Mouse (Mus musculus): Measurements from ENCODE around the gene Ppp2r2d.

The Ppp2r2d gene

GRCm38 (mm10) chr7:138845544-138846391 is at the start of gene Ppp2r2d, which contains the start of gene Mapk1ip1:
Ppp2r2d (plus strand) TSS chr7:138846079.
Mapk1ip1 (minus strand) TSS chr7:138846273.
- DNase-seq, result peak; percentile 96 to 98

GRCm38 (mm10) chr7:138803386-138803785 is 42.5 kb upstream of the Ppp2r2d start:
- DNase-seq, result peak; percentile 19 to 28

- DNase-seq, result no peak
These were observed 38.7 kb upstream of the Ppp2r2d start for GRCm38 (mm10) chr7:138807146-138807545.

GRCm38 (mm10) chr7:138813213-138813875 is 32.5 kb upstream of the Ppp2r2d start:
- no peak for DNase-seq

- peak; percentile 8 to 56 for DNase-seq
These were observed 27.6 kb upstream of the Ppp2r2d start for GRCm38 (mm10) chr7:138818314-138818713.

- no peak for DNase-seq
These were observed 21.5 kb upstream of the Ppp2r2d start for GRCm38 (mm10) chr7:138824423-138824822.

DNA sequence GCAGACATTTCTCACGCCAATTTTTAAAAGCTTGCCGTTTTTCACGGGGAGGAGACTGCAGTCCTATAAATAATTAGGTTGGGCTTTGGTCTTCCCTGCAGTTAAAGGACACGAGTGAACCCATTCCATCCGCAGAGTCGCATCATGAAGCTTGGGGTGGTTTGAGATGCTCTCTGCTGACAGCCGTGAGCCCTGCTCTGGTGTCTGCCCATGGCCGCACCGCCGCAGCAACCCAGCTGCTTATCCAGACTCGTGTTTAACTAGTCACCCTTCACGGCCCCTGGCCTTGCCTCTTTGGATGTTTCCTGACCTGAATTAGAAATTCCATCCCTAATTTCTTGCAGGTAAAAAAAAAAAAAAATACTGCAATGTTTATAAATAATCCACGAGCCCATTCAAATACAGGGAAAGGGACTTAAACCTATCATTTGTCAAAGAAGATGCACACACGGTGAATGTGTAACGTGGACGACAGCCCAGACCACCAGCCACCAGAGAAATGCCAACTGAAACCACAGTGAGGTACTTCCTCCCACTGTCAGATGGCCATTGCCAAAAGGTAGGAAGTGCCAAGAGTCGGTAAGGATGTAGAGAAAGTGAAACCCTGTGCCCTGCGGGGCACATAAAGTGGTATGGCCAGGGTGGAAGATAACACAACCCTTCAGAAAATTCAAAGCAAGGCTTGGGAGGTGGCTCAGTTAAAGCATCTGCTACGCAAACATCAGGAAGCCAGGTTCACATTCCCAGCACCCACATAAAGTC is 20.7 kb upstream of the Ppp2r2d start:
- DNase-seq, result no peak

GRCm38 (mm10) chr7:138827812-138828211 is 18.1 kb upstream of the Ppp2r2d start:
- DNase-seq, result peak; percentile 37 to 87

- DNase-seq, result no peak
These were observed 10.9 kb upstream of the Ppp2r2d start for GRCm38 (mm10) chr7:138835028-138835427.

DNA sequence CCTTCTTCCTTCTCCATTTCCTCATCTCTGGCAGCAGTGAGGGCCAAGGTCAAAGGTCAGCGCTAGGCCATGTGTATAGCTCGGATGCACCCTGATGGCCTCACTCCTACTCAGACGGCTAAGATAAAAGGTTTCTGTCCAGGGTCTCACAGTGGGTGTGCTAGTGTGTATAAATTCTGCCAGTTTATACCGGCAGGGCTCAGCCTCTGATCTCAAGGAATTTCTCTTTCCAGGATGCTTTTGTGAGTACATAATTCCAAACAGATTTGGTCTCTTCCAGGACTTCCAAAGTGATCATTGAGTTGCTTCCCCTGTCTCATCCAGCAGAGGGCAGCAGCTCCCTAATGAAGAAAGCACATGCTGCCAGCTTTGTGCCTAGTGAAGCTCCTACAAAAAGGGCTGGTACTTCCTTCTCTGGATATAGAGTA is 5.3 kb upstream of the Ppp2r2d start:
- peak; percentile 84 to 89 for DNase-seq

GRCm38 (mm10) chr7:138841436-138842151 is 4.3 kb upstream of the Ppp2r2d start:
- DNase-seq, result no peak

GRCm38 (mm10) chr7:138843421-138843820 is 2.5 kb upstream of the Ppp2r2d start:
- DNase-seq, result no peak

DNA sequence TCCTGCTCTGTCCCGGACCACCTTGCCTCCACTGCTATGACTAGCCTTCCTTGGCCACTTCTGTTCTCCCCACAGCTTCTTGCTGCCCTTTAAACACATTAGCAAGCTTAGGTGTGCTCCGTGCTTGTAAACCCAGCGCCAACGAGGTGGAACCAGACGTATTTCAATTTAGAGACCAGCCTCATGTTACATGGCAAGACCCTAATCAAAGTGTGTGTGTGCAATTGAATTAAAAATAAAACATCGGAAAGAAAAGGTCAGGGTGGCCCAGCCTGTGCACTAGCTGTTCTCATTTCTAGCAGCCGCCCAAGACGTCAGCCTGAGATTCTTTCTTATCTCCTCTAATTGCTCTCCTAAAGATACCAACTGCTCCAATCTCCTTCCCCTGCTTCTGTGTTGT is 768 bp upstream of the Ppp2r2d start:
- DNase-seq, result no peak

- DNase-seq, result peak in 1 of 2 experiments; percentile 66
These were observed 668 bp downstream of the Ppp2r2d start for GRCm38 (mm10) chr7:138846502-138846991.

DNA sequence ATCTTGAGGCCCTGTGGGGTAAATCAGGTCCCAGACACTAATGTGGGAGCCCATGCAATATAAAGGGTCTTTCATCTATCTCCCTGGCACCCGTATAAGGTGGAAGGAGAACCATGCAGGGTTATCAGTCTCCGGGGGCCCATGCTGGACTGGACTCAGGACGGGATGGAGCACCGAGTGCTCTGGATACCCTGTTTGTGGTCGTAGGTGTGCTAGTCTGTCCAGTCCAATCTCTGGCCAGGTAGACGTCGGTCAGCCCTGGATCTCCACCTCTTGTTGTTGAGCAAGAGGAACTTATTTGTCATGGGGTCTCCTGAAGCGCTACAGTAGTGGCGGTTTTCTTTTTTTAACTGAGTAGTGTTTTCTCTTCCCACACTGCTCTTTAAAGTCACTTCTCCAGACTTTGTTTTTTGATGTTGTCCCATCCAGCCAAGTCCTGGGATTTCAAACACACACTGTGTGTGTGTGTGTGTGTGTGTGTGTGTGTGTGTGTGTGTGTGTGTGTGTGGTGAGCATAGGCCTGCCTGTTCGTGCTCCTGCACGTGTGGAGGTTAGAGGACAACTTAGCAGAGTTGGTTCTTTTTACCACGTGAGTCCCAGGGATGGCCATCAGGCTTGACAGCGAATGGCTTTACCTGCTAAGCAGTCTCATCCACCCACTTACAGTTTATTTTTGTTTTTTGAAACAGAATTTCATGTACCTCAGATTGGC is 1.6 kb downstream of the Ppp2r2d start:
- peak in 1 of 2 experiments; percentile 27 for DNase-seq

GRCm38 (mm10) chr7:138848028-138848920 is 2.4 kb downstream of the Ppp2r2d start:
- DNase-seq, result no peak

DNA sequence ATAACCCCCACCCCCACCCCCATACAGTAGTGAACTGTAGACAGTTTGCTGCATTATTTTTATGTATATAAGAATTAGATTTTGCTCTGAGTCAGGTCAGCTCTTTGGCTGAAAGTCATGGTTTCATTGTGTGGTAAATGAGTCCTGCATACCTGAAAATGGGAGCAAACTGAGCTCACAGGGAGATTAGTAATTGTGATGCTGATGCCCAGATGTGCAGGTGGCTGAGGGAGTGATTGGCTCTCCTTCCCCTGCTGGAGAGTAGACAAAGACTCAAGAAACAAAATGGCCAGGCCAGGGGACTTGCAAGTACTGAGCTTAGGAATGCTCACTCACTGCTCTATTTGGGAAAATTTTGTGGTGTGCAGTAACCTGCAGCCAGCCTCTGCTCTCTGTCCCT is 4.2 kb downstream of the Ppp2r2d start:
- DNase-seq, result no peak

DNA sequence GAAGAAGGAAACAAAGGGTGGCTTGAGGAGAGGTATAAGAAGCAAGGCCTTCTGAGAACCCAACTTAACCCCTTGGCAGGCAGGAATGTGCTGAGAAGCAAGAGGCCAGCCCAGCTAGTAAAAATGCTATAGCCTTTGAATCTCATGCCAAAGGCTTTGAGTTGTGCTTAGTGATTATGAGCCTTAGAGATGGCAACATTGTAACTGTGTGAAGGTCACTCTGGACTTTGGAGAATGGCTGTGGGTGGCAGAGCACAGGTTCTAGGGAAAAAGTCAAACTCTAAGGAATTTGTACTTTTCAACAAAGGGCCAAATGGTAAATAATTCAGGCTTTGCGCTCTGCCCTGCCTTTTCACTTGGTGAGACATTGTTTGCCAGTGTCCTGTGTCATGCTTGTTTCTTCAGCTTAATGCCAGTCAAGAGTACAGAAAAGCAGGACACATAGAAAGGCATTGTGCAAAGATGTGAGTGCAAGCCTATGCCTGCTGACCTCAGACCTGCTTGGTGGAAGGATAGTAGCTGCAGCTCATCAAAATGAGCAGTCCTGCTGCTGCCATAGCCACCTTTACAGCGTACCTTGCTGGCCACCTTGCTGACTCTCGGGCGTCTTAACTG is 7.6 kb downstream of the Ppp2r2d start:
- DNase-seq, result peak in 1 of 2 experiments; percentile 24

- no peak for DNase-seq
These were observed 8.3 kb downstream of the Ppp2r2d start for GRCm38 (mm10) chr7:138854201-138854600.

GRCm38 (mm10) chr7:138856670-138857069 is 10.8 kb downstream of the Ppp2r2d start:
- DNase-seq, result peak in 1 of 2 experiments; percentile 29
